8 mouse cellular contexts compared by ENCODE assay signal in genomic region chr7:63939397-63939951, GRCm38 (mm10). TPM values are rescaled to one million over a fixed set of nuclear protein-coding genes. Genes with fewer than 3 reads are reported as not detected.
DNase-seq lines count a peak whose midpoint lies in the region; ATAC-seq and TF ChIP-seq lines count a peak whose summit lies in the region.

No protein-coding gene starts in this region.

- H3K27ac ChIP-seq in liver, embryonic 15.5 days (replicated peaks): peak overlapping the region; percentile 95
- H3K27ac ChIP-seq in neural tube, embryonic 12.5 days: peak overlapping the region; percentile 85; the same call in 1 of the 2 replicates

- no peaks in the 10 kb centered on the region for H3K27me3 ChIP-seq in G1E (ENCODE audit: insufficient read depth, low read length)
- no peaks in the 10 kb centered on the region for H3K27me3 ChIP-seq in liver, embryonic 15.5 days
- no peaks in the 10 kb centered on the region for H3K27me3 ChIP-seq in neural tube, embryonic 12.5 days (replicated peaks)

- H3K4me1 ChIP-seq in G1E (ENCODE audit: insufficient read depth, low read depth, low read length): peaks cover 56% of the 10 kb centered on the region
- H3K4me1 ChIP-seq in liver, embryonic 15.5 days (replicated peaks): peaks cover 70% of the 10 kb centered on the region
- H3K4me1 ChIP-seq in neural tube, embryonic 12.5 days: peaks cover 27% of the 10 kb centered on the region

- peak; percentile 64 for DNase-seq in 3T3-L1 (ENCODE audit: low read depth, low spot score)
- peak; percentile 88 for DNase-seq in G1E (ENCODE audit: low spot score)
- peak; percentile 45 to 72 for DNase-seq in cerebellum, postnatal 4 days (ENCODE audit: low spot score in 2 of 2)
- peak; percentile 80 for DNase-seq in gastrocnemius, postnatal 10 days
- DNase-seq in urinary bladder, adult 2 months (ENCODE audit: low spot score): peak; percentile 75

- H3K9me3 ChIP-seq in G1E (replicated peaks): no peaks in the 10 kb centered on the region
- no peaks in the 10 kb centered on the region for H3K9me3 ChIP-seq in liver, embryonic 15.5 days (replicated peaks)
- no peaks in the 10 kb centered on the region for H3K9me3 ChIP-seq in neural tube, embryonic 12.5 days

- WGBS in liver, embryonic 15.5 days (ENCODE audit: insufficient replicate concordance): 0% methylated on average over 39 of the region's 39 CpGs
- under 1% methylated on average over 39 of the region's 39 CpGs for WGBS in neural tube, embryonic 12.5 days

- peak overlapping the region; percentile 100 for H3K4me2 ChIP-seq in liver, embryonic 15.5 days
- H3K4me2 ChIP-seq in neural tube, embryonic 12.5 days (replicated peaks): peak overlapping the region; percentile 89

- peaks cover 11% of the 10 kb centered on the region for H3K36me3 ChIP-seq in G1E (replicated peaks)
- H3K36me3 ChIP-seq in liver, embryonic 15.5 days (replicated peaks): no peaks in the 10 kb centered on the region
- H3K36me3 ChIP-seq in neural tube, embryonic 12.5 days: no peaks in the 10 kb centered on the region

- peak overlapping the region; percentile 93 for H3K4me3 ChIP-seq in G1E (ENCODE audit: low read depth, low read length)
- H3K4me3 ChIP-seq in liver, embryonic 15.5 days (replicated peaks): peak overlapping the region; percentile 91
- peak overlapping the region; percentile 94 for H3K4me3 ChIP-seq in neural tube, embryonic 12.5 days

- no peak for TF ChIP-seq CTCF in G1E (IDR thresholded peaks at IDR 0.05; ENCODE audit: low read depth, low read length)

- ATAC-seq in G1E (ENCODE audit: extremely low read depth, insufficient number of reproducible peaks, low FRiP score, poor library complexity, severe bottlenecking): peak; percentile 48
- peak; percentile 7 for ATAC-seq in inflammation-experienced regulatory T-cells, adult 6 months
- ATAC-seq in liver, embryonic 15.5 days (ENCODE audit: insufficient read depth): peak; percentile 64
- peak; percentile 42 for ATAC-seq in neural tube, embryonic 12.5 days (ENCODE audit: low FRiP score, low read depth)

- H3K9ac ChIP-seq in liver, embryonic 15.5 days: peak overlapping the region; percentile 82
- H3K9ac ChIP-seq in neural tube, embryonic 12.5 days: peak overlapping the region; percentile 83

RNA-seq across cellular contexts. Expression of gene Klf13, which starts 0.8 kb away (rescaled TPM):
- total RNA-seq in G1E (2014; fragmentation: Nextera tagmentation) (86.9 and 89.5 TPM in 2 replicates), G1E (2017) (14.6 and 16.3 TPM in 2 replicates)
- polyA plus RNA-seq in G1E (2012): 57.2 and 68.1 TPM in 2 replicates
- 10 to 100 TPM; 38.3 to 50.8 TPM for total RNA-seq in gastrocnemius, postnatal 10 days (2021)
- 100 to 1,000 TPM; 125 to 194 (median 163) TPM for polyA plus RNA-seq in inflammation-experienced regulatory T-cells, adult 6 months (2017; shearing (Covaris generic))
- polyA plus RNA-seq in liver, embryonic 15.5 days (2015; fragmentation: Nextera tagmentation; extraction: Ambion mirVana): 15.3 and 15.6 TPM in 2 replicates
- polyA plus RNA-seq in neural tube, embryonic 12.5 days (2016; fragmentation: Nextera tagmentation; extraction: Ambion mirVana): 34.0 and 34.5 TPM in 2 replicates
- polyA plus RNA-seq in urinary bladder, adult 2 months (2012; rRNA removed): 13.0 and 21.9 TPM in 2 replicates

RNA-seq across cellular contexts. Expression of gene E030018B13Rik, which starts 22.8 kb away (rescaled TPM):
- total RNA-seq in G1E (2014; fragmentation: Nextera tagmentation) (not detected in 2 replicates), G1E (2017) (not detected in 2 replicates)
- polyA plus RNA-seq in G1E (2012): not detected in 2 replicates
- total RNA-seq in gastrocnemius, postnatal 10 days (2021): not detected
- polyA plus RNA-seq in inflammation-experienced regulatory T-cells, adult 6 months (2017; shearing (Covaris generic)): under 1 TPM in 1 of 3 experiments, not detected in 2; 0.62 TPM
- polyA plus RNA-seq in liver, embryonic 15.5 days (2015; fragmentation: Nextera tagmentation; extraction: Ambion mirVana): not detected in 2 replicates
- 0.19 TPM in 1 of 2 replicates, not detected in the other for polyA plus RNA-seq in neural tube, embryonic 12.5 days (2016; fragmentation: Nextera tagmentation; extraction: Ambion mirVana)
- not detected in 2 replicates for polyA plus RNA-seq in urinary bladder, adult 2 months (2012; rRNA removed)

Comparison
In these comparisons a context has a peak if more than half of its experiments do, and no peak if none do; other contexts are left out.
1. Peak in every context shown above with its lines: DNase-seq, ATAC-seq, H3K4me3 ChIP-seq and H3K27ac ChIP-seq.
2. ATAC-seq: peak in every context shown above with its lines; median percentile 64 in liver, embryonic 15.5 days; 48 in G1E; 42 in neural tube, embryonic 12.5 days; 7 in inflammation-experienced regulatory T-cells, adult 6 months.